Mouse (Mus musculus) cerebellum, adult (tissue): Measurements from ENCODE around the gene F2rl2.
A peak's percentile ranks its signal among the peaks of the same experiment; 100 is the strongest.

Experiments used
- ATAC-seq: cut with Nextera tagmentation; 2 replicates; pipeline ENCODE4 v1.9.2; 2017; ENCODE audit warnings: mild to moderate bottlenecking, moderate library complexity, mixed read lengths; ENCODE audit not compliant: insufficient number of reproducible peaks, low FRiP score, low TSS enrichment

The F2rl2 gene

GRCm38 (mm10) chr13:95696120-95696653 is 466 bp upstream of the F2rl2 start:
- no peak for ATAC-seq

GRCm38 (mm10) chr13:95697874-95698273 is 1.2 kb downstream of the F2rl2 start:
- ATAC-seq: no peak

- ATAC-seq: no peak
These were observed 6.7 kb downstream of the F2rl2 start for GRCm38 (mm10) chr13:95703376-95703775.

GRCm38 (mm10) chr13:95705589-95705988 is 8.9 kb downstream of the F2rl2 start:
- no peak for ATAC-seq

- ATAC-seq: no peak
These were observed 15.4 kb downstream of the F2rl2 start for GRCm38 (mm10) chr13:95712054-95712453.

- no peak for ATAC-seq
These were observed 16.1 kb downstream of the F2rl2 start for GRCm38 (mm10) chr13:95712570-95713268.

GRCm38 (mm10) chr13:95714271-95714975 is 17.8 kb downstream of the F2rl2 start:
- no peak for ATAC-seq

GRCm38 (mm10) chr13:95715356-95715755 is 18.7 kb downstream of the F2rl2 start:
- no peak for ATAC-seq

- ATAC-seq: peak; percentile 81; the same call in 1 of the 2 replicates
These were observed 22.9 kb downstream of the F2rl2 start for GRCm38 (mm10) chr13:95719320-95720232.

- no peak for ATAC-seq
These were observed 33.8 kb downstream of the F2rl2 start for GRCm38 (mm10) chr13:95730491-95730890.

- 0 out of 2 replicates have a peak, but pooled peaks have one; percentile 21 for ATAC-seq
These were observed 43.0 kb downstream of the F2rl2 start for GRCm38 (mm10) chr13:95739651-95740050.

GRCm38 (mm10) chr13:95741813-95742689 is 45.4 kb downstream of the F2rl2 start:
- ATAC-seq: no peak

GRCm38 (mm10) chr13:95742881-95743466 is 46.3 kb downstream of the F2rl2 start:
- ATAC-seq: no peak

- no peak for ATAC-seq
These were observed 48.8 kb downstream of the F2rl2 start for GRCm38 (mm10) chr13:95745451-95745850.

- peak; percentile 68; the same call in 1 of the 2 replicates for ATAC-seq
These were observed 49.9 kb downstream of the F2rl2 start for GRCm38 (mm10) chr13:95746509-95746908.

GRCm38 (mm10) chr13:95747101-95747500 is 50.4 kb downstream of the F2rl2 start:
- ATAC-seq: no peak

- no peak for ATAC-seq
These were observed 50.9 kb downstream of the F2rl2 start for GRCm38 (mm10) chr13:95747541-95747940.
